16 mouse cellular contexts compared by ENCODE assay signal in genomic region chr11:86278442-86279102, GRCm38 (mm10).
"Had no signal": no experiment of that assay in that cellular context is flagged by ENCODE, and none has a peak within 500 bp of the region (broad histone marks: within the 10 kb centered on the region; RNA-seq: fewer than 3 reads in every experiment).

No protein-coding gene starts in this region.

- H3K4me1 ChIP-seq: lung, embryonic 15.5 days; megakaryocyte, embryonic 14.5 days; midbrain, embryonic 13.5 days; midbrain, embryonic 15.5 days; neural tube, embryonic 12.5 days; stomach, embryonic 15.5 days had no signal

- H3K4me2 ChIP-seq: lung, embryonic 15.5 days; midbrain, embryonic 11.5 days; midbrain, embryonic 13.5 days; midbrain, embryonic 15.5 days; neural tube, embryonic 12.5 days; stomach, embryonic 15.5 days had no signal

- H3K27me3 ChIP-seq: lung, embryonic 15.5 days; megakaryocyte, embryonic 14.5 days; midbrain, embryonic 13.5 days; midbrain, embryonic 15.5 days; neural tube, embryonic 12.5 days; stomach, embryonic 15.5 days had no signal

- H3K4me3 ChIP-seq: lung, embryonic 15.5 days; megakaryocyte, embryonic 14.5 days; midbrain, embryonic 13.5 days; midbrain, embryonic 15.5 days; neural tube, embryonic 12.5 days; stomach, embryonic 15.5 days had no signal

- H3K9me3 ChIP-seq: lung, embryonic 15.5 days; megakaryocyte, embryonic 14.5 days; midbrain, embryonic 13.5 days; midbrain, embryonic 15.5 days; neural tube, embryonic 12.5 days; stomach, embryonic 15.5 days had no signal

- DNase-seq: lung, adult 2 months; lung, postnatal 14 days; lung, postnatal 36 days; right cerebral cortex, postnatal 14 days; thymus, adult 18-20 months; thymus, postnatal 25 days; thymus, postnatal 4 days had no signal

- H3K27ac ChIP-seq: lung, embryonic 15.5 days; macrophage; midbrain, embryonic 13.5 days; midbrain, embryonic 15.5 days; neural tube, embryonic 12.5 days; stomach, embryonic 15.5 days; stomach, postnatal 0 days had no signal

- H3K9ac ChIP-seq: lung, embryonic 15.5 days; midbrain, embryonic 13.5 days; midbrain, embryonic 15.5 days; neural tube, embryonic 12.5 days; stomach, embryonic 15.5 days had no signal
